ENCODE assay signal across 15 mouse cellular contexts in genomic region chr2:141844408-141845175, GRCm38 (mm10).
DNase-seq lines count a peak whose midpoint lies in the region.
"Had no signal": no experiment of that assay in that cellular context is flagged by ENCODE, and none has a peak within 500 bp of the region (broad histone marks: within the 10 kb centered on the region; RNA-seq: fewer than 3 reads in every experiment).

No protein-coding gene starts in this region.

- 89% methylated on average over 6 of the region's 6 CpGs for whole genome bisulfite sequencing in midbrain, embryonic 10.5 days

- H3K4me1 ChIP-seq in midbrain, embryonic 10.5 days, result no peaks in the 10 kb centered on the region
- H3K4me1 ChIP-seq: heart, embryonic 13.5 days; hindbrain, embryonic 15.5 days; liver, embryonic 13.5 days had no signal

- no peaks in the 10 kb centered on the region for H3K27me3 ChIP-seq in midbrain, embryonic 10.5 days (ENCODE audit: low read depth, poor library complexity, severe bottlenecking)
- H3K27me3 ChIP-seq: heart, embryonic 13.5 days; hindbrain, embryonic 15.5 days; liver, embryonic 13.5 days had no signal

- peak; percentile 38 for DNase-seq in left cerebral cortex, adult 11 months (ENCODE audit: low spot score)
- DNase-seq in left cerebral cortex, postnatal 4 days, result no peak
- DNase-seq in frontal cortex, postnatal 10 days (ENCODE audit: low spot score in 2 of 2), result peak; percentile 21 to 58
- peak; percentile 3 to 59 for DNase-seq in left cerebral cortex, adult 8-10 months (ENCODE audit: low spot score in 2 of 2)
- no peak for DNase-seq in midbrain, embryonic 10.5 days (ENCODE audit: low spot score)
- DNase-seq in heart, adult 18-20 months, result no peak
- DNase-seq in spleen, postnatal 36 days (ENCODE audit: low spot score in 2 of 2), result no peak
- DNase-seq in ovary, postnatal 36 days (ENCODE audit: low spot score), result no peak
- DNase-seq: adrenal gland, adult 8-10 months; B cell, adult 2 months; kidney, postnatal 25 days; liver, embryonic 13.5 days; thymus, postnatal 36 days had no signal

- intact Hi-C loops in left cerebral cortex, postnatal 4 days (cut with DNase I), result no loop called here

- no peaks in the 10 kb centered on the region for H3K9me3 ChIP-seq in midbrain, embryonic 10.5 days (replicated peaks)
- H3K9me3 ChIP-seq: heart, embryonic 13.5 days; hindbrain, embryonic 15.5 days; liver, embryonic 13.5 days had no signal

- H3K36me3 ChIP-seq in midbrain, embryonic 10.5 days, result no peaks in the 10 kb centered on the region
- H3K36me3 ChIP-seq: heart, embryonic 13.5 days; hindbrain, embryonic 15.5 days; liver, embryonic 13.5 days had no signal

- H3K4me3 ChIP-seq in midbrain, embryonic 10.5 days, result no peak overlapping the region
- H3K4me3 ChIP-seq: heart, embryonic 13.5 days; hindbrain, embryonic 15.5 days; liver, embryonic 13.5 days had no signal

- no peak overlapping the region for H3K27ac ChIP-seq in midbrain, embryonic 10.5 days (replicated peaks)
- H3K27ac ChIP-seq: heart, embryonic 13.5 days; hindbrain, embryonic 15.5 days; liver, embryonic 13.5 days had no signal

Comparison
In these comparisons a context has a peak if more than half of its experiments do, and no peak if none do; other contexts are left out.
1. DNase-seq: peak in left cerebral cortex, adult 11 months (single experiment), frontal cortex, postnatal 10 days (2 of 2) and left cerebral cortex, adult 8-10 months (2 of 2); none in left cerebral cortex, postnatal 4 days (single experiment), midbrain, embryonic 10.5 days (single experiment), heart, adult 18-20 months (0 of 2), spleen, postnatal 36 days (0 of 2) and ovary, postnatal 36 days (single experiment).